Mouse (Mus musculus) lung, adult 2 months (tissue): ENCODE results near the gene Ccdc34.

Experiments used
- CTCF ChIP-seq: fragments of 200-500 bp; IDR thresholded peaks from 2 replicates; pipeline ENCODE4 v1.5.1; 2011; ENCODE audit warnings: mild to moderate bottlenecking, low read length, control low read depth; ENCODE audit not compliant: insufficient read depth
- POLR2A ChIP-seq: fragments of 200-500 bp; IDR thresholded peaks from 2 replicates; pipeline ENCODE4 v1.6.1; 2011; ENCODE audit warnings: low read depth, mild to moderate bottlenecking, control low read depth, low read length, borderline replicate concordance; ENCODE audit errors: extremely low read depth

DNA sequence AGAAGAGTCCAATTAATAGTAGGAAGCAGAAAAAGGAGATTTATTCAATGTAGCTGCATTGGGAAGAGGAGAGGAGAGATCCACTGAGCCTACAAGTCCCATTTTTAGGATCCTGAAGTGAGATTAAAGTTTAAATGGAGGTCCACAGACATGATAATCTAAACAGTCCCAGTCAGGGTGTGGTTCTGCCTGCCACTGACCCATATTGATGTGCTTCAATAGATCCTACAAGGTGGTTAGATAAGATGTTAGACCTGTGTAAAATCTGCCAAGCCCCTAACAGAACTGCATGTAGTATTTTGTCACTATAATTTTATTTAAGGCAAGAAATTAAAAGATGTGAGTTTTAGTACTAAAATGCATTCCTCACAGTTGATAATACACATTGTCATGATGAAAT, 24.2 kb upstream of the Ccdc34 start:
- no peak for TF ChIP-seq CTCF
- TF ChIP-seq POLR2A, result no peak
